In genomic region chr13:112748808-112749510, GRCm38 (mm10) we compare ENCODE assay signal across 12 mouse cellular contexts.
"Had no signal": no experiment of that assay in that cellular context is flagged by ENCODE, and none has a peak within 500 bp of the region (broad histone marks: within the 10 kb centered on the region; RNA-seq: fewer than 3 reads in every experiment).

No protein-coding gene starts in this region.

- H3K9me3 ChIP-seq: limb, embryonic 13.5 days; midbrain, embryonic 12.5 days had no signal

- DNase-seq: kidney, adult 11 months; kidney, adult 9 months; kidney, postnatal 36 days; layer of hippocampus, adult 9-11 months; layer of hippocampus, postnatal 36 days; lung, adult 18-20 months; right cerebral cortex, adult 18-20 months; right cerebral cortex, postnatal 25 days; thymus, postnatal 36 days had no signal

- H3K4me2 ChIP-seq: limb, embryonic 13.5 days; midbrain, embryonic 12.5 days had no signal

- H3K9ac ChIP-seq: limb, embryonic 13.5 days; midbrain, embryonic 12.5 days had no signal

- H3K4me3 ChIP-seq: limb, embryonic 13.5 days; midbrain, embryonic 12.5 days had no signal

- H3K27ac ChIP-seq: kidney, postnatal 0 days; limb, embryonic 13.5 days; midbrain, embryonic 12.5 days had no signal

- H3K36me3 ChIP-seq: limb, embryonic 13.5 days; midbrain, embryonic 12.5 days had no signal

- H3K27me3 ChIP-seq: limb, embryonic 13.5 days; midbrain, embryonic 12.5 days had no signal
